Mouse (Mus musculus) neural tube, embryonic 13.5 days (tissue): Measurements from ENCODE around the gene Arhgef15. TPM values are rescaled to one million over a fixed set of nuclear protein-coding genes. Genes with fewer than 3 reads are reported as not detected.
"Not testable (repeated sequence)": the region's sequence is repeated elsewhere in the genome, so short reads cannot be mapped to it uniquely, and the experiment has no call there.

Experiments used
- ATAC-seq: fragments of 200-750 bp; cut with Nextera tagmentation; 2 replicates; pipeline ENCODE4 v1.8.0; 2017; ENCODE audit warnings: low read depth, mild to moderate bottlenecking, moderate TSS enrichment, moderate library complexity
- H3K27ac ChIP-seq: fragments of 300-500 bp; sonication (generic); replicated peaks from 2 replicates; pipeline ENCODE4 v1.5.1; 2015; ENCODE audit warnings: moderate library complexity, mild to moderate bottlenecking, inconsistent platforms
- H3K27me3 ChIP-seq: fragments of 300-500 bp; sonication (generic); 2 replicates; pipeline ENCODE4 v1.6.1; 2015; ENCODE audit warnings: mild to moderate bottlenecking, inconsistent platforms
- H3K36me3 ChIP-seq: fragments of 300-500 bp; sonication (generic); 2 replicates; pipeline ENCODE4 v1.6.1; 2015; ENCODE audit warnings: mild to moderate bottlenecking, inconsistent platforms
- H3K4me1 ChIP-seq: fragments of 300-500 bp; sonication (generic); replicated peaks from 2 replicates; pipeline ENCODE4 v1.6.1; 2015; ENCODE audit warnings: inconsistent platforms
- H3K4me2 ChIP-seq: fragments of 300-500 bp; sonication (generic); 2 replicates; pipeline ENCODE4 v1.6.1; 2015; ENCODE audit warnings: inconsistent platforms, mild to moderate bottlenecking, moderate library complexity
- H3K4me3 ChIP-seq: fragments of 300-500 bp; sonication (generic); 2 replicates; pipeline ENCODE4 v1.5.1; 2015; ENCODE audit warnings: mild to moderate bottlenecking, inconsistent platforms
- H3K9ac ChIP-seq: fragments of 300-500 bp; sonication (generic); 2 replicates; pipeline ENCODE4 v1.6.1; 2015; ENCODE audit warnings: moderate library complexity, mild to moderate bottlenecking, inconsistent platforms
- H3K9me3 ChIP-seq: fragments of 300-500 bp; sonication (generic); 2 replicates; pipeline ENCODE4 v1.6.1; 2016; ENCODE audit warnings: inconsistent platforms
- WGBS: fragments of 180-500 bp; shearing (Covaris S2); methylation state at CpG from one replicate; pipeline ENCODE4 v1.1.7; 2015; 5-methylcytosine and 5-hydroxymethylcytosine counted together
- polyA plus RNA-seq: library from polyadenylated mRNA; unstranded; fragments of >200 nt; fragmentation: Nextera tagmentation; extraction: Ambion mirVana; gene quantifications from 2 replicates; pipeline ENCODE4 v1.2.1, GENCODE M21; 2015

Gene Arhgef15
- polyA plus RNA-seq, 1 experiment from 2014 or later: 14.8 TPM

DNA sequence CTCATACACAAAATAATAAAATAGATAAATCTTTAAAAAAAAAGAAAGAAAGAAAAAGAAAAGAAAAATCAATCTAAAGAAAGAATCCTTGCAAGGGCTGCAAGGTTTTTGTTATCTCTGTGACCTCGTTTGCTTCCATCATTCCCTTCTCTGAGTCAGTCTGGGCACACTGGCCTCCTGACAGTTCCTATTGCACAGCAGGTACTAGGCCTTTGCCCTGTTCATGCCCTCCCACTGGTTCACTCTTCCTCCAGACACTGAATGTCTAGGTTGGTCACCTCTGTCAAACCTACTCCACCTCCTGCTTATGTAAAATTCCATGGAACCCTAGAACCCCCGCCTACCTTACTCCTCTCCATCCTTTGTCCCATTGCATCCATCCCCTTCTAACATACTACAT lies 12.0 kb downstream of the Arhgef15 start:
- no peak overlapping the region for H3K9ac ChIP-seq
- H3K4me2 ChIP-seq: no peak overlapping the region
- no peak for ATAC-seq
- H3K4me1 ChIP-seq: peaks cover 24% of the 10 kb centered on the region
- H3K27ac ChIP-seq: no peak overlapping the region
- H3K36me3 ChIP-seq: peaks cover 13% of the 10 kb centered on the region; the same call in 1 of the 2 replicates
- H3K4me3 ChIP-seq: no peak overlapping the region
- H3K9me3 ChIP-seq: no peaks in the 10 kb centered on the region
- 78% methylated on average over 2 of the region's 2 CpGs for WGBS
- H3K27me3 ChIP-seq: peaks cover 19% of the 10 kb centered on the region

DNA sequence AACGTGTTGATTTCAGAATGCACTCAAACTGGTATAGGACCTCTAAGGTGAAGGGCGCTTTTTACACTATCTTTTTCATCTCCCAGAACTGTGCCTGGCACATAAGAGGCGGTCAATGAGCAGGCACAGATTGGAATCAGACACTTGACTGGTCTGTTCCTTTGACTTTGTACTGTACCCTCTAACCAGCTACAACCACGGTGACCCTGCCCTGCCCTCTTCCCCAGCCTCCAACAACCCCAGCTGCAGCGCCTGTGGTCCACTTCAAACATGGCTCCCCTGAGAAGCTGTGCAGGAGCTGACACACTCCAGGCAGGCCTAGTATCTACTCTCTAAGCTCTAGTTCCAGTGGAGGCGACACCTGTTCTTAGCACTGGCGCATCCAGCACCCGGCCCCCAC lies 14.5 kb downstream of the Arhgef15 start:
- ATAC-seq: no peak
- Histone ChIP-seq H3K27me3 (peaks cover 14% of the 10 kb centered on the region), H3K9ac (no peak overlapping the region), H3K9me3 (no peaks in the 10 kb centered on the region), H3K4me3 (no peak overlapping the region), H3K27ac (no peak overlapping the region), H3K4me2 (no peak overlapping the region), H3K36me3 (peaks cover 13% of the 10 kb centered on the region; the same call in 1 of the 2 replicates), H3K4me1 (peaks cover 31% of the 10 kb centered on the region)
- 88% methylated on average over 8 of the region's 8 CpGs for WGBS

DNA sequence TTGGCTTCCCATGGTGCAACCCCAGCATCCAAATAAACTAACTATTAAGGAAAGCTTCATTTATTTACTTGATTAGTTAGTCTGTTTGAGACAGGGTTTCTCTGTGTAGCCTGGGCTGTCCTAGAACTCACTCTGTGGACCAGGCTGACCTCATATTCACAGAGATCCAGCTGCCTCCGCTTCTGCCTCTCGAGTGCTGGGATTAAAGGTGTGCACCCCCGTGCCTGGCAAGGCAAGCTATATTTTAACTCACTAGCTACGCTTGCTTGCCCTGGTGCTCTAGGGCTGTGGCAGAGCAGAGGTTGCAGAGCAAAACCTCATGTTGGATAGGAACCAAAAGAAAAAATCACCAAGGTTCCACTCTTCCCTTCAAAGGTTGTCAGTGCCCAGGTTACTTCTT lies 16.8 kb downstream of the Arhgef15 start:
- Histone ChIP-seq H3K4me3 (peak overlapping the region; percentile 52), H3K27me3 (no peaks in the 10 kb centered on the region), H3K27ac (peak overlapping the region; percentile 83), H3K36me3 (peaks cover 13% of the 10 kb centered on the region; the same call in 1 of the 2 replicates), H3K9me3 (no peaks in the 10 kb centered on the region), H3K4me1 (peaks cover 18% of the 10 kb centered on the region), H3K9ac (peak overlapping the region; percentile 74), H3K4me2 (peak overlapping the region; percentile 62)
- WGBS: 59% methylated on average over 4 of the region's 4 CpGs
- ATAC-seq: no peak

DNA sequence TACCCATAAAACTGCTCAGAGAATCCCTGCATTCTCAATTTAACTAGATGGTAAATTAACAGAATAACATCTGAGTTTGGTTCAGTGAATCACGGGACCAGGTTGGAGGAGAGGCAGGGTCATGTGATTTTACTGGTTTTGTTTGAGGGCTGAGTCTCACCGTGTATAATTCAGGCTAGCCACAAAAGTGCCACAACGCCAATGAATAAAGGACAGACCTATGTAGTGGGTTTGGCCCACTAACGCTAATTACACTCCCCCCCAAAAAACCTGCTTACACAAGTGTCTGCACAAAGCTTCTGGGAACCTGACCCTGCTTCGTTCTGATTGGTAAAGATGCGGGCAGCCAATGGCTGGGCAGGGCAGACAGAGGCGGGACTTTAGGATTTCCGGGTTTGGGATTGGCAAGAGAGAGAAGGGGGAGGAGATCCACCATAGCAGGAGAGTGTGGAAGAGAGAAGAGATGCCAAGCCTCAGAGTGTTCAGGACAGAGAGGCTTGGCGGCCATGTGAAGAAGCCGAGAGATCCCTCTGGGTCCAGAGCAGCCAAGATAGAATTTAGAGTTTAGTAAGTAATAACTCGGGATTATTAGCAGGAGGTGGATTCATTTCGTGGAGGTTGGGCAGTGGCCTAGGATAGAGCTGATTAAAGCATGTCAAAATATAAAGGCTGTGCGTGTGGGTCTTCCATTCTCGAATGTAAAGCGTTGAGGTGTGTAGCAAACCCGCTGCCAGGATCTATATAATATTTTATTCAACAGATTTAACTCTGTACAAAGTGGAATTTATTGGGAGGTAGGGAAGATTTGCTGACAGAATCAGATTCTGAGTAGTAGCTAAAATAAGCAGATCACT lies 17.6 kb downstream of the Arhgef15 start:
- peak overlapping the region; percentile 83 for H3K27ac ChIP-seq

DNA sequence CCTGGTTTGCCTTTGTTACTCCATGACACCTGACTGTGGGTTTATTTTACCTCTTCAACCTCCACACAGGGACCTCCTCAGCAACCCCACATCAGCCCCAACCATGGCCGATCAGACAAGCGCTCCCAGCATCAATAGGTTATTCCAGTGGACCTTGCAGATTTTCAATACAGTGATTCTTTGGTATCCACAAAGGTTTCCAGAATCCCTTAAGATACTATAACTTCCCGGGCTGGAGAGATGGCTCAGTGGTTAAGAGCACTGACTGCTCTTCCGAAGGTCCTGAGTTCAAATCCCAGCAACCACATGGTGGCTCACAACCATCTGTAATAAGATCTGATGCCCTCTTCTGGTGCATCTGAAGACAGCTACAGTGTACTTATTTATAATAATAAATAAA lies 20.3 kb downstream of the Arhgef15 start:
- WGBS: 90% methylated on average over 4 of the region's 4 CpGs
- ATAC-seq, H3K36me3 ChIP-seq, H3K9me3 ChIP-seq, H3K4me2 ChIP-seq, H3K27ac ChIP-seq, H3K27me3 ChIP-seq, H3K9ac ChIP-seq, H3K4me3 ChIP-seq: not testable (repeated sequence)
- peaks cover 18% of the 10 kb centered on the region for H3K4me1 ChIP-seq

More for the DNA sequence above, 17.6 kb downstream of the Arhgef15 start:
- peaks cover 10% of the 10 kb centered on the region; the same call in 1 of the 2 replicates for H3K36me3 ChIP-seq
- H3K4me1 ChIP-seq: peaks cover 18% of the 10 kb centered on the region
- H3K9me3 ChIP-seq: no peaks in the 10 kb centered on the region
- peak overlapping the region; percentile 62 for H3K4me2 ChIP-seq
- peak; percentile 99 for ATAC-seq
- WGBS: 3% methylated on average over 16 of the region's 16 CpGs
- peak overlapping the region; percentile 74 for H3K9ac ChIP-seq
- no peaks in the 10 kb centered on the region for H3K27me3 ChIP-seq
- peak overlapping the region; percentile 52 for H3K4me3 ChIP-seq

DNA sequence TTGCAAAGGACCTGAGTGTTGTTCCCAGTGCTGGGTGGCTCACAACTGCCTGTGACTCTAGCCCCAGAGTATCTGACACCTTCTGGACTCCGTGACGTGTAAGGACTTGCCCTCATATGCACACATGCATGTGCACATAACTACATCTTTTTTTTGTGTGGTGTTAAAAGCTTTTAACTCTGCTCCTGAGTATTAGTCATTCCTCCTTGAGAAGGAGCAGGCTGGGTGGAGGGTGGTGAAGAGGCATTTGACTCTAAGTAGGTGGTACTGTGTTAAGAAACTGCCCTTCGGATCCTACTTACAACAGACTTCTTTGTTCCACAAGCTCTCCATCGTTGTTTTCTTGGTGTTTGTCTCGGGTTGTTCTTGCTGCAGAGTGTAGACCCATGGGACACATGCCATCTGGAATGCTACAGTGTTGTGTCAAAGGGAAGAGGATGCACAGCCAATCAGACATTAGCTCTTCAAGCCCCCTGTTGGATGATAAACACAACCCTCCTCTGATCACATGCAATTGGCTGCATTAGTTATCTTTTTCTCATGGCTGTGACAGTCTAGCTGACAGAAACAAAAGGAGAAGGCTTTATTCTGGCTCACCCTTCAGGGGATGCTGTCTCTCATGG lies 23.3 kb downstream of the Arhgef15 start:
- Histone ChIP-seq H3K4me1 (peaks cover under 1% of the 10 kb centered on the region; the same call in 1 of the 2 replicates), H3K27ac (peak overlapping the region; percentile 50; the same call in 1 of the 2 replicates), H3K9ac (no peak overlapping the region), H3K27me3 (no peaks in the 10 kb centered on the region; the same call in 1 of the 2 replicates), H3K4me2 (no peak overlapping the region), H3K36me3 (no peaks in the 10 kb centered on the region), H3K9me3 (no peaks in the 10 kb centered on the region), H3K4me3 (no peak overlapping the region)
- no peak for ATAC-seq
- WGBS: 69% methylated on average over 5 of the region's 5 CpGs

DNA sequence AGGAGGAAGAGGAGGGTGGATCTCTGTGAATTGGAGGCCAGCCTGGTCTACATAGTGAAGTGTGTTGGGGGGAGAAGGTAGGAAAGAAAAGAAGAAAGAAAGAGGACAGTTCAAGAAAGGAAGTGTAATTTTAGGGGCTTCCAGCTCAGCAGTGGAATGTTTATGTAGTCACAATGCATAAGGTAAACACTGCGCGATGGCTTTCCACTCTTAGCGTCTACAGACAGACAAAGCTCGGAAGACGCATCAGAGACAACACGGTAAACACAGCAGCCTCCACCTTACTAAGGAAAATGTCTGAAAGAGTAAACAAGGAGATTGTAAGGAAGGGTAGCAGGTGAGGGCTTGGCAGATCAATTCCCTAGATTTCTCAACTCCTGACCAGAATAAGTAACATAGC lies 27.3 kb downstream of the Arhgef15 start:
- H3K4me2 ChIP-seq: no peak overlapping the region
- no peak overlapping the region for H3K27ac ChIP-seq
- H3K9ac ChIP-seq: no peak overlapping the region
- no peak for ATAC-seq
- no peak overlapping the region for H3K4me3 ChIP-seq
- no peaks in the 10 kb centered on the region for H3K36me3 ChIP-seq
- H3K27me3 ChIP-seq: no peaks in the 10 kb centered on the region; the same call in 1 of the 2 replicates
- H3K9me3 ChIP-seq: no peaks in the 10 kb centered on the region
- no peaks in the 10 kb centered on the region; the same call in 1 of the 2 replicates for H3K4me1 ChIP-seq
- 85% methylated on average over 6 of the region's 6 CpGs for WGBS

DNA sequence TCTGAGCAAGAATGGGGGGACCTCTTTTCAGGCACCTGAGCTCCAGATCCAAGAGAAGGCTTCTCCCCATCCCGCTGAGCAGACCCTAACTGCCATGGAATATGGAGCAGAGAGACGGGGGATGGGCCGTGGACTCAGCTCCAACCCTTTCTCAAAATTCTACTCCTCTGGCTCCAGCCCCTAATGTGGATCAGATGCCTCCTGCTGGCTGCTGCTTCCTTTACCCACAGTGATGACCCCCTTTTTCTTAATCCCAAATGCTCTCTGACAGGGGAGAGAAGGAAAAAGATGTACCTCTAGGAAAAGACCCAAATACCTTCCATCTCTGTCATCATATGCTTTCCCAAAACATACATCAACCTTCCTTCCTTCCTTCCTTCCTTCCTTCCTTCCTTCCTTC lies 30.3 kb downstream of the Arhgef15 start, which contains the start of gene Odf4:
TSS of gene Odf4 (minus strand) at position 101 of the 400 bp plus-strand sequence.
- H3K27ac ChIP-seq: no peak within 1 kb of the TSS
- H3K36me3 ChIP-seq: no peaks in the 10 kb centered on the region
- H3K9ac ChIP-seq: no peak within 1 kb of the TSS
- H3K4me3 ChIP-seq: no peak within 1 kb of the TSS
- no peak for ATAC-seq
- H3K4me1 ChIP-seq: peaks cover 8% of the 10 kb centered on the region
- H3K9me3 ChIP-seq: no peaks in the 10 kb centered on the region
- H3K27me3 ChIP-seq: no peaks in the 10 kb centered on the region; the same call in 1 of the 2 replicates
- H3K4me2 ChIP-seq: no peak within 1 kb of the TSS
- WGBS: 82% methylated on average over 3 of the region's 3 CpGs

DNA sequence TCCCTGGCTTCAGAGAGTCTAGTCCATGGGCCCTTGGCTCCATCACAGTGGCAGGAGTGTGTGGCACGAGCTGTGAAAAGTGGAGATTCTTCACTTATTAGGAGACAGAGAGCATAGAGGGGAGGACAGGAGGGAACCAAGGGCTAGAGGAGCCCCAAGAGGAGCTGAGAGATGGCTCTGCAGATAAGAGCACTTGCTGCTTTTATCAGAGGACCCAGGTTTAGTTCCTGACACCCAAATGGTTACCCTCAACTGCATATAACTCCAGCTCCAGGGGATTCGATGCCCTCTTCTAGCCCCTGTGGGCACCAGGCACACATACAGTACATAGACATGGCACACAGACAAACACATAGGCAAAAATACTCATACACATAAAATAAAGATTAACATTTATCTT lies 32.5 kb downstream of the Arhgef15 start:
- Histone ChIP-seq H3K9ac (no peak overlapping the region), H3K27ac (no peak overlapping the region), H3K9me3 (no peaks in the 10 kb centered on the region), H3K27me3 (no peaks in the 10 kb centered on the region), H3K36me3 (no peaks in the 10 kb centered on the region), H3K4me2 (no peak overlapping the region), H3K4me3 (no peak overlapping the region), H3K4me1 (peaks cover 13% of the 10 kb centered on the region)
- ATAC-seq: no peak
- WGBS: 95% methylated on average over 2 of the region's 2 CpGs

DNA sequence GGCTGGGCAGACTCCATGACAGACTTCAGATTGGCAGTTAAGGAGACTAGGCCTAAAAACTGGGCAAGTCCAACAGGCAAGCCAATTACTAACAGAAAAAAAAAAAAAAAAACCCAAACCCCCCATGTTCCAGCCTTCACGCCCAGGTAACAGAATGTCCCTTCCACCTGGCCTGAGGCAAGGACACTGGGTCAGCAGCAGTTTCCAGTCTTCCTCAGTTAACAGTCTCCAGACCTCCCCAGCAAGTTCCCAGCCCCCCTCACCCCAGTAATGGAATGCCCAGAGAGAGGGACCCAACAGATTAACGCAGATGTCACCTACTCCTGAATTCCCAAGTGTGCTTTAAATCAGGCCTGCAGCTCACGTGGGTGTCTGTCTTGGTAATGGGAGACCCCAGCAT lies 34.1 kb downstream of the Arhgef15 start:
- H3K36me3 ChIP-seq: no peaks in the 10 kb centered on the region
- H3K27ac ChIP-seq: no peak overlapping the region
- H3K4me2 ChIP-seq: no peak overlapping the region
- no peak overlapping the region for H3K9ac ChIP-seq
- no peak overlapping the region for H3K4me3 ChIP-seq
- H3K9me3 ChIP-seq: no peaks in the 10 kb centered on the region
- H3K4me1 ChIP-seq: peaks cover 13% of the 10 kb centered on the region
- 58% methylated on average over 3 of the region's 3 CpGs for WGBS
- no peak for ATAC-seq
- H3K27me3 ChIP-seq: no peaks in the 10 kb centered on the region

DNA sequence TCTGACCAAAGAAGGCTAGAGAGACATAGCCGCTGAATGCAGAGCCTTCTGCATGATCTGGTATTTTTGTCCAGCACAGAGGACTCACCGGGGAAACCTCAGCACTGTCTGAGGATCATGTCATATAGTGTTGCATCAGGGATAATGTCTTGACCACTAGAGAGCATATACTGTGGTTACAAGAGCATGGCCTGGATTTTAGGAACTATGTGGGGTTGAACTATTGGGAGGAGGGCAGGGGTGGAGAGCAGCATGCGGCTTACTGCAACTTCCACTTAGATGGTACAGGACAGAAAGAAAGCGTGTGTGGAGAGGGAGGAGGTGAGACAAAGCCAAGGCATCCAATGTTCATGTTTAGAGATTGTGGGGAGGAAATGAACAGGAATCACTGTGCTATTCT lies 42.7 kb downstream of the Arhgef15 start:
- H3K36me3 ChIP-seq: no peaks in the 10 kb centered on the region
- WGBS: 88% methylated on average over 4 of the region's 4 CpGs
- no peaks in the 10 kb centered on the region for H3K27me3 ChIP-seq
- no peaks in the 10 kb centered on the region for H3K9me3 ChIP-seq
- H3K4me1 ChIP-seq: 0 out of 2 replicates have a peak, but pooled peaks cover 3% of the 10 kb centered on the region
- H3K4me3 ChIP-seq: no peak overlapping the region
- H3K27ac ChIP-seq: no peak overlapping the region
- no peak for ATAC-seq
- H3K9ac ChIP-seq: no peak overlapping the region
- H3K4me2 ChIP-seq: no peak overlapping the region

DNA sequence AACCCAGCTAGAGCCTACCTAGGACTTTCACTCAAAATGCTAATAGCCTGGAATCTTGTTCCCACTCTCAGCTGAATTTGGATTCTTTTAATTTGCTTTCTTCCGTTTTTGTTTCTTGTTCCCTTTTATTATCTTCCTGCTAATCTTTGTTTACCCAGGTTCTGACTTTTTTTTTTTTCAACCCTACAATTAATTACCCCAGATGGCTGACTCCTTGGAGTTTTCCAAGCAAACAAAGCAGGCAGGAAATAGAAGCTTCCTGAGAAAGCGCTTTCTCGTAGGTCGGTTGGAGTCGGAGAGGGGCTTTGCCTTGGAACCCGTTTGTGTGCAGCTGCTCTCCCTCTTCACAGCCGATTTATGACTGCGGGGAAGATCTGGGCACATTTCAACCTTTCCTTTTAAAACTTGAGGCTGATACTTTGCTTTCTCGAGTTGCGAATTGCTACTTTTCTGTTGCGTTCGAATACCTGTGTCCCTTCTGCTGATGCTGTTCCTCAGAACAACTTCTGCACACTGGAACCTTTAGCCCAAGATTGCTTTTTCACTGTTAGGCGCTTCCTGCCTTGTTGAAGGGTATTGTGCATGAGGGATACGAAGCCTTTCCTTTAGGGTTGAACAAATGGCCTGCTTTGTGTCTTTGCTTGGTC lies 45.6 kb downstream of the Arhgef15 start:
- H3K4me2 ChIP-seq: no peak overlapping the region
- ATAC-seq: no peak
- H3K36me3 ChIP-seq: peaks cover 10% of the 10 kb centered on the region; the same call in 1 of the 2 replicates
- H3K27ac ChIP-seq: no peak overlapping the region; the same call in none of the 2 replicates
- H3K4me3 ChIP-seq: no peak overlapping the region
- 0 out of 2 replicates have a peak, but pooled peaks cover 3% of the 10 kb centered on the region for H3K4me1 ChIP-seq
- WGBS: 49% methylated on average over 14 of the region's 14 CpGs
- no peaks in the 10 kb centered on the region for H3K27me3 ChIP-seq
- no peak overlapping the region for H3K9ac ChIP-seq
- H3K9me3 ChIP-seq: no peaks in the 10 kb centered on the region
